Mouse (Mus musculus) cerebellum, adult 2 months (tissue): ENCODE measurements around the gene Ttll1.

Experiments
- CTCF ChIP-seq: fragments of 200-500 bp; IDR thresholded peaks from 2 replicates; pipeline ENCODE4 v1.5.1; 2011; ENCODE audit warnings: low read depth, mild to moderate bottlenecking, control low read depth, low read length, moderate library complexity, borderline replicate concordance; ENCODE audit not compliant: insufficient read depth
- POLR2A ChIP-seq: fragments of 200-500 bp; IDR thresholded peaks from 2 replicates; pipeline ENCODE4 v1.6.1; 2011; ENCODE audit warnings: low read length, control low read depth, borderline replicate concordance; ENCODE audit not compliant: insufficient read depth

DNA sequence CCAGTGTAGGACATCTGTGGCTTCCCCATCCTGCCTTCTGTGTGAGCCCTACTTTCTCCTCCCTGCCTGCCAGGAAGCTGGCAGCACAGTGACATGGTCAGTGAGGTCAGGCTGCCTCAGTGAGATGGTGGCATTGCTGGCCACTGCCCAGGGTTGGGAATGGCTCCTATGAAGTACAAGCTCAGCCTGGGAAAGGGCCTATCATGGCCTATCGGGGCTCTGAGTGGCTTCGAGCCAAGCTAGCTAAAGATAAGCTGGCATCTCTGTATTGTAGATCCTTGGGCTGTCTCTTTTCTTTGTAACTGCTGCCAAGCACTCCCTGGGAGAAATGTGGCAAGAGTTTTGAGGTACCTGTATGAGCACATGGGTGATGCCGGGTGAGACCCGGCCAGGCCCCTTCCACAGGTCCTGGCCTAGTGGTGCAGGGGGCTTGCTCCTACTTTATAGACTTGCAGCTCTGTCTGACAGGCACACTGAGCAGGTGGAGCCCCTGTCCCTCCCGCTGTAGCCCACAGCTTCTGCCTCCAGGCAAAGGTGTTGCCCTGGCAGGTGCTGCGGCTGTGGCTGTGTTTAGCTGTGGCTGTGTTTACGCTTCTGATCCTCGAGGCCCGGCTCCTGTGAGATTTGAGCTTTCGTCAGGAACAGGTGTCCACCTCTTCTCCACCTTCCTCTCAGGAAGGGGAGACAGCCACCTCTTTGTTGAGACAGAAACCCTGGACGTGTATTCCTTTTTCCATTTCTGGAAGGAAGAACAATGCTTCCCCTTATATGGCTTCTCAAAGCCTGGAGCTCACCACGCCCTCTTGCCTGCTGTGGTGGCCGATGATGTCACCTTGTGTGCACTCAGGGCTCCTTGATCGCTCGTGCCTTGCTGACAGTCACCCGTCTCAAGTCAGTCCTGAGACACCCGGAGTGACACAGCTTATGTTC, 24.5 kb upstream of the Ttll1 start:
- TF ChIP-seq CTCF, result no peak
- no peak for TF ChIP-seq POLR2A
